Mouse (Mus musculus) heart, embryonic 14.5 days (tissue): Measurements from ENCODE around the gene Shcbp1. TPM values are rescaled to one million over a fixed set of nuclear protein-coding genes. Genes with fewer than 3 reads are reported as not detected.
"Not testable (repeated sequence)": the region's sequence is repeated elsewhere in the genome, so short reads cannot be mapped to it uniquely, and the experiment has no call there.

Source experiments
- ATAC-seq: fragments of 200-750 bp; cut with Nextera tagmentation; 2 replicates; pipeline ENCODE4 v1.8.0; 2017; ENCODE audit warnings: low read depth, moderate TSS enrichment; ENCODE audit not compliant: insufficient number of reproducible peaks, insufficient read depth, low FRiP score
- H3K27ac ChIP-seq, 2 experiments: fragments of 200-500 bp in 1 of 2; fragments of 300-500 bp in 1 of 2; sonication (generic) in 1 of 2; replicated peaks in 1 of 2; 2 replicates each; pipeline ENCODE4 v1.5.1; 2012 to 2014; ENCODE audit warnings: low read depth in 2 of 2, low read length in 2 of 2, control low read depth in 1 of 2, mild to moderate bottlenecking in 1 of 2, mixed read lengths in 1 of 2; ENCODE audit not compliant: control insufficient read depth in 1 of 2, insufficient read depth in 1 of 2
- H3K27me3 ChIP-seq: fragments of 300-500 bp; sonication (generic); 2 replicates; pipeline ENCODE4 v1.6.1; 2014; ENCODE audit warnings: mild to moderate bottlenecking, low read length, control low read depth; ENCODE audit not compliant: control insufficient read depth, insufficient read depth
- H3K36me3 ChIP-seq: fragments of 300-500 bp; sonication (generic); 2 replicates; pipeline ENCODE4 v1.6.1; 2014; ENCODE audit warnings: mild to moderate bottlenecking, control low read depth, low read length, mixed read lengths; ENCODE audit not compliant: control insufficient read depth, insufficient read depth
- H3K4me1 ChIP-seq, 2 experiments: fragments of 200-500 bp in 1 of 2; fragments of 300-500 bp in 1 of 2; sonication (generic) in 1 of 2; 2 replicates each; pipeline ENCODE4 v1.6.1; 2012 to 2014; ENCODE audit warnings: low read length in 2 of 2, control low read depth in 1 of 2, mixed read lengths in 1 of 2; ENCODE audit not compliant: control insufficient read depth in 2 of 2, insufficient read depth in 2 of 2
- H3K4me2 ChIP-seq: fragments of 300-500 bp; sonication (generic); 2 replicates; pipeline ENCODE4 v1.6.1; 2014; ENCODE audit warnings: mild to moderate bottlenecking, low read length
- H3K4me3 ChIP-seq, 2 experiments: fragments of 200-500 bp in 1 of 2; fragments of 300-500 bp in 1 of 2; sonication (generic) in 1 of 2; 2 replicates each; pipeline ENCODE4 v1.5.1; 2012 to 2014; ENCODE audit warnings: low read length in 2 of 2, mild to moderate bottlenecking in 2 of 2, control low read depth in 1 of 2, low read depth in 1 of 2, moderate library complexity in 1 of 2; ENCODE audit not compliant: control insufficient read depth in 1 of 2, insufficient read depth in 1 of 2
- H3K9ac ChIP-seq: fragments of 300-500 bp; sonication (generic); 2 replicates; pipeline ENCODE4 v1.6.1; 2014; ENCODE audit warnings: mild to moderate bottlenecking, low read length
- H3K9me3 ChIP-seq: fragments of 300-500 bp; sonication (generic); 2 replicates; pipeline ENCODE4 v1.6.1; 2016; ENCODE audit warnings: low read length, control low read depth; ENCODE audit not compliant: control insufficient read depth
- WGBS: fragments of 180-500 bp; shearing (Covaris S2); extraction: QIAGEN DNeasy Blood & Tissue Kit; methylation state at CpG from one replicate; pipeline ENCODE4 v1.1.7; 2014; 5-methylcytosine and 5-hydroxymethylcytosine counted together
- polyA plus RNA-seq: library from polyadenylated mRNA; unstranded; fragments of >200 nt; fragmentation: Nextera tagmentation; extraction: Ambion mirVana; gene quantifications from 2 replicates; pipeline ENCODE4 v1.2.1, GENCODE M21; 2014

Gene Shcbp1
- polyA plus RNA-seq, 1 experiment from 2014 or later: 39.8 TPM

- Histone ChIP-seq H3K4me1 (no peaks in the 10 kb centered on the region), H3K9me3 (no peaks in the 10 kb centered on the region), H3K9ac (no peak overlapping the region), H3K36me3 (no peaks in the 10 kb centered on the region), H3K4me2 (no peak overlapping the region), H3K27ac (no peak overlapping the region), H3K4me3 (no peak overlapping the region), H3K27me3 (no peaks in the 10 kb centered on the region)
- WGBS: 44% methylated on average over 2 of the region's 2 CpGs
- ATAC-seq: no peak
These were observed 63.8 kb downstream of the Shcbp1 start for GRCm38 (mm10) chr8:4715546-4715945.

GRCm38 (mm10) chr8:4708346-4708745 lies 71.0 kb downstream of the Shcbp1 start:
- WGBS: 66% methylated on average over 5 of the region's 5 CpGs
- not testable (repeated sequence) for H3K4me1 ChIP-seq, H3K27me3 ChIP-seq, H3K36me3 ChIP-seq, H3K4me2 ChIP-seq, ATAC-seq, H3K9me3 ChIP-seq, H3K27ac ChIP-seq, H3K4me3 ChIP-seq, H3K9ac ChIP-seq

GRCm38 (mm10) chr8:4707916-4708315 lies 71.5 kb downstream of the Shcbp1 start:
- not testable (repeated sequence) for H3K27me3 ChIP-seq, H3K4me3 ChIP-seq, H3K27ac ChIP-seq, H3K36me3 ChIP-seq, H3K9me3 ChIP-seq, H3K4me1 ChIP-seq, ATAC-seq, H3K4me2 ChIP-seq, H3K9ac ChIP-seq
- WGBS: 74% methylated on average over 7 of the region's 7 CpGs

- no peak overlapping the region for H3K4me3 ChIP-seq
- H3K4me1 ChIP-seq: no peaks in the 10 kb centered on the region
- no peaks in the 10 kb centered on the region for H3K36me3 ChIP-seq
- H3K27me3 ChIP-seq: no peaks in the 10 kb centered on the region
- no peak overlapping the region for H3K4me2 ChIP-seq
- H3K9me3 ChIP-seq: no peaks in the 10 kb centered on the region
- H3K27ac ChIP-seq: no peak overlapping the region
- no peak overlapping the region for H3K9ac ChIP-seq
- no peak for ATAC-seq
- WGBS: 43% methylated on average over 1 of the region's 1 CpGs
These were observed 87.7 kb downstream of the Shcbp1 start for GRCm38 (mm10) chr8:4691634-4692033.

Other genes starting within 250 kb of the Shcbp1 start
- 7.7 and 9.6 TPM in 2 replicates for gene Zfp958, start 166.4 kb downstream of the Shcbp1 start, polyA plus RNA-seq